In the genomic region with DNA sequence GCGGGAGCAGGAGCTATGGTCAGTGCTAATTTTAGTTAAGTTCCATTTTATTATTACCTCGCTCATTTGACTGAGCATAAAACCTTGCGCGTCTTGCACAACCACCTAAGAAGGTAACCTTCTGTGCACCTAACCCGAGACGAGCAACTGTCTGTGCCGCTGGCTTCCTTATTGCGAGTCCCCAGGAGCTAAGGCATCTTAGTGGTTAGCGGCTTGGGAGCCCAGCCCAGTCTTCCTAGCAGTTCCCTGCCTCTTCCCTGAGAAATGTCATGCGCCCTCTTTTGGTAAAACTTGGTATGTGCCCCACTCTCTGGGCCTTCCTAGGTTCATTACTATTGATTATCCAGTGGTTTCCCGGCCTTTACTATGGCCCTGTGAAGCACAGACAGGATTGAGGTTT, we compare ENCODE assay signal across 8 mouse cellular contexts. TPM values are rescaled to one million over a fixed set of nuclear protein-coding genes. Genes with fewer than 3 reads are reported as not detected.
DNase-seq lines count a peak whose midpoint lies in the region; ATAC-seq lines count a peak whose summit lies in the region.

No protein-coding gene starts in this region.

- H3K4me3 ChIP-seq in forebrain, embryonic 15.5 days, result peak overlapping the region; percentile 86
- H3K4me3 ChIP-seq in neural tube, embryonic 15.5 days (replicated peaks), result peak overlapping the region; percentile 90

- H3K9ac ChIP-seq in forebrain, embryonic 15.5 days (replicated peaks), result peak overlapping the region; percentile 26
- peak overlapping the region; percentile 38; the same call in 1 of the 2 replicates for H3K9ac ChIP-seq in neural tube, embryonic 15.5 days (replicated peaks)

- H3K9me3 ChIP-seq in forebrain, embryonic 15.5 days, result no peaks in the 10 kb centered on the region
- H3K9me3 ChIP-seq in neural tube, embryonic 15.5 days (replicated peaks), result no peaks in the 10 kb centered on the region

- WGBS in forebrain, embryonic 15.5 days, result 1% methylated on average over 11 of the region's 11 CpGs
- under 1% methylated on average over 11 of the region's 11 CpGs for WGBS in neural tube, embryonic 15.5 days

- H3K27me3 ChIP-seq in forebrain, embryonic 15.5 days, result no peaks in the 10 kb centered on the region
- H3K27me3 ChIP-seq in neural tube, embryonic 15.5 days (replicated peaks), result peaks cover 7% of the 10 kb centered on the region; the same call in 1 of the 2 replicates

- peak overlapping the region; percentile 44 for H3K27ac ChIP-seq in forebrain, embryonic 15.5 days (replicated peaks)
- 0 out of 2 replicates have a peak overlapping the region, but pooled peaks have one; percentile 64 for H3K27ac ChIP-seq in neural tube, embryonic 15.5 days (replicated peaks)

- DNase-seq in MEL-GATA-1-ER (ENCODE audit: extremely low read depth, low read depth), result peak; percentile 69
- DNase-seq in cerebellum, adult 11-12 months, result peak; percentile 88
- peak; percentile 61 for DNase-seq in heart, postnatal 25 days (ENCODE audit: low spot score)
- peak; percentile 88 for DNase-seq in layer of hippocampus, adult 11-12 months (ENCODE audit: low spot score)
- DNase-seq in lung, adult 18-20 months, result peak; percentile 85 to 89
- peak; percentile 87 for DNase-seq in testis, postnatal 10 days (ENCODE audit: low spot score)

- intact Hi-C loops in heart, postnatal 25 days (cut with DNase I), result no loop called here

- peak overlapping the region; percentile 91 for H3K4me2 ChIP-seq in forebrain, embryonic 15.5 days (replicated peaks)
- peak overlapping the region; percentile 88 for H3K4me2 ChIP-seq in neural tube, embryonic 15.5 days

- H3K36me3 ChIP-seq in forebrain, embryonic 15.5 days, result no peaks in the 10 kb centered on the region
- peaks cover 8% of the 10 kb centered on the region; the same call in 1 of the 2 replicates for H3K36me3 ChIP-seq in neural tube, embryonic 15.5 days

- peak; percentile 23 for ATAC-seq in forebrain, embryonic 15.5 days (replicated peaks)
- ATAC-seq in neural tube, embryonic 15.5 days (ENCODE audit: low FRiP score), result no peak

- H3K4me1 ChIP-seq in forebrain, embryonic 15.5 days, result peaks cover 21% of the 10 kb centered on the region
- H3K4me1 ChIP-seq in neural tube, embryonic 15.5 days, result peaks cover 27% of the 10 kb centered on the region

RNA-seq across cellular contexts. Expression of a gene that starts 0.9 kb away (rescaled TPM):
- polyA plus RNA-seq in forebrain, embryonic 15.5 days (2015; fragmentation: Nextera tagmentation; extraction: Ambion mirVana), result 26.4 and 27.3 TPM in 2 replicates
- 100 to 1,000 TPM; 377 to 397 TPM for total RNA-seq in heart, postnatal 25 days (2021)
- polyA plus RNA-seq in neural tube, embryonic 15.5 days (2015; fragmentation: Nextera tagmentation; extraction: Ambion mirVana), result 24.9 and 27.1 TPM in 2 replicates

RNA-seq across cellular contexts. Expression of a gene that starts 32.4 kb away (rescaled TPM):
- polyA plus RNA-seq in forebrain, embryonic 15.5 days (2015; fragmentation: Nextera tagmentation; extraction: Ambion mirVana), result 120 and 123 TPM in 2 replicates
- total RNA-seq in heart, postnatal 25 days (2021), result 1 to 10 TPM; 1.2 to 1.5 TPM
- 139 and 167 TPM in 2 replicates for polyA plus RNA-seq in neural tube, embryonic 15.5 days (2015; fragmentation: Nextera tagmentation; extraction: Ambion mirVana)

RNA-seq across cellular contexts. Expression of a gene that starts 34.5 kb away (rescaled TPM):
- polyA plus RNA-seq in forebrain, embryonic 15.5 days (2015; fragmentation: Nextera tagmentation; extraction: Ambion mirVana), result 5.9 and 6.9 TPM in 2 replicates
- 10 to 100 TPM; 10.8 to 11.7 TPM for total RNA-seq in heart, postnatal 25 days (2021)
- 17.7 and 20.3 TPM in 2 replicates for polyA plus RNA-seq in neural tube, embryonic 15.5 days (2015; fragmentation: Nextera tagmentation; extraction: Ambion mirVana)

RNA-seq across cellular contexts. Expression of a gene that starts 51.3 kb away (rescaled TPM):
- 23.0 and 23.9 TPM in 2 replicates for polyA plus RNA-seq in forebrain, embryonic 15.5 days (2015; fragmentation: Nextera tagmentation; extraction: Ambion mirVana)
- total RNA-seq in heart, postnatal 25 days (2021), result 10 to 100 TPM; 45.5 to 52.6 TPM
- 18.8 TPM in 2 replicates for polyA plus RNA-seq in neural tube, embryonic 15.5 days (2015; fragmentation: Nextera tagmentation; extraction: Ambion mirVana)
